Mouse (Mus musculus) embryonic facial prominence, embryonic 10.5 days (tissue): ENCODE measurements at regions not wholly inside any gene's neighbourhood (a gene's known extent, or its start where the extent isn't known, plus 50 kb on each side); places are given as distances from the start of the nearest gene placed in this dataset.

Source experiments
- DNase-seq: peaks from one replicate; pipeline ENCODE4 v3.0.0-alpha.2; 2017; ENCODE audit warnings: low spot score
- H3K27ac ChIP-seq: fragments of 300-500 bp; sonication (generic); replicated peaks from 2 replicates; pipeline ENCODE4 v1.5.1; 2016; ENCODE audit warnings: mild to moderate bottlenecking
- H3K27me3 ChIP-seq: fragments of 300-500 bp; sonication (generic); replicated peaks from 2 replicates; pipeline ENCODE4 v1.6.1; 2016; ENCODE audit warnings: low read depth, mild to moderate bottlenecking; ENCODE audit not compliant: poor library complexity, severe bottlenecking
- H3K36me3 ChIP-seq: fragments of 300-500 bp; sonication (generic); replicated peaks from 2 replicates; pipeline ENCODE4 v1.6.1; 2016; ENCODE audit warnings: mild to moderate bottlenecking, moderate library complexity
- H3K4me1 ChIP-seq: fragments of 300-500 bp; sonication (generic); 2 replicates; pipeline ENCODE4 v1.6.1; 2016
- H3K4me3 ChIP-seq: fragments of 300-500 bp; sonication (generic); 2 replicates; pipeline ENCODE4 v1.5.1; 2016; ENCODE audit warnings: mild to moderate bottlenecking, moderate library complexity
- H3K9me3 ChIP-seq: fragments of 300-500 bp; sonication (generic); 2 replicates; pipeline ENCODE4 v1.6.1; 2016; ENCODE audit warnings: mild to moderate bottlenecking
- WGBS: fragments of 180-500 bp; shearing (Covaris S2); methylation state at CpG from one replicate; pipeline ENCODE4 v1.1.7; 2016; 5-methylcytosine and 5-hydroxymethylcytosine counted together

- Histone ChIP-seq H3K4me1 (no peaks in the 10 kb centered on the region), H3K27ac (no peak overlapping the region), H3K27me3 (no peaks in the 10 kb centered on the region), H3K4me3 (no peak overlapping the region), H3K9me3 (no peaks in the 10 kb centered on the region), H3K36me3 (no peaks in the 10 kb centered on the region)
- WGBS: 72% methylated on average over 6 of the region's 6 CpGs
- DNase-seq: no peak
Observed at GRCm38 (mm10) chr2:50954361-50955066, 194.4 kb downstream of the Rnd3 start.

- Histone ChIP-seq H3K27ac (no peak overlapping the region), H3K36me3 (no peaks in the 10 kb centered on the region), H3K9me3 (no peaks in the 10 kb centered on the region), H3K4me1 (no peaks in the 10 kb centered on the region), H3K4me3 (no peak overlapping the region), H3K27me3 (no peaks in the 10 kb centered on the region)
- 92% methylated on average over 3 of the region's 3 CpGs for WGBS
- no peak for DNase-seq
Observed at GRCm38 (mm10) chr2:50951027-50951426, 197.9 kb downstream of the Rnd3 start.

GRCm38 (mm10) chr2:50949717-50950116 is 199.2 kb downstream of the Rnd3 start:
- no peak for DNase-seq
- 86% methylated on average over 4 of the region's 4 CpGs for WGBS
- Histone ChIP-seq H3K4me1 (peaks cover 9% of the 10 kb centered on the region), H3K27me3 (no peaks in the 10 kb centered on the region), H3K36me3 (no peaks in the 10 kb centered on the region), H3K9me3 (no peaks in the 10 kb centered on the region), H3K27ac (no peak overlapping the region), H3K4me3 (no peak overlapping the region)

DNA sequence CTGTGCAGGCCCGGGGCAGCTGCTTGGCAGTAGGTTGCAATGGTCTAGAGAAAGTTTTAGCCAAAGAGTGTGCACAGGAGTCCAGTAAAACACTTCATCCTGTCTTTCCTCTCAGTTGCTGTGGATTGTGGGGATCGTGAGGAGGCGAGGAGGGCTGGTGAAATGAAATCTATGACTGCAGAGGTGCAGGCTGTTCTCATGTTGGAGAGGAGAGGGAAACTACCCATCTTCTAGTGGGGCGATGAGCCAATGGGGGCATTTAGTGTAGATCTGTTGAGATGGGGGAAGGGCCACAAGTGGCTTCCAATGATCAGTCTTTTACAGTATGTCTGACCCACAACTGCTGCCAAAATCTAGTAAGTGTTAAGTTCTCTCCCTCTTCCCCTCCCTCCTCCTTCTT is 203.4 kb downstream of the Rnd3 start:
- H3K9me3 ChIP-seq: no peaks in the 10 kb centered on the region
- H3K36me3 ChIP-seq: no peaks in the 10 kb centered on the region
- peaks cover 23% of the 10 kb centered on the region for H3K4me1 ChIP-seq
- peak overlapping the region; percentile 45; the same call in 1 of the 2 replicates for H3K27ac ChIP-seq
- WGBS: 88% methylated on average over 4 of the region's 4 CpGs
- H3K27me3 ChIP-seq: no peaks in the 10 kb centered on the region
- H3K4me3 ChIP-seq: no peak overlapping the region
- no peak for DNase-seq

- H3K9me3 ChIP-seq: no peaks in the 10 kb centered on the region
- WGBS: 60% methylated on average over 15 of the region's 15 CpGs
- H3K4me1 ChIP-seq: peaks cover 23% of the 10 kb centered on the region
- no peak overlapping the region for H3K4me3 ChIP-seq
- H3K27ac ChIP-seq: peak overlapping the region; percentile 72
- no peaks in the 10 kb centered on the region for H3K27me3 ChIP-seq
- DNase-seq: peak; percentile 64
- H3K36me3 ChIP-seq: no peaks in the 10 kb centered on the region
Observed at GRCm38 (mm10) chr2:50943180-50943579, 205.7 kb downstream of the Rnd3 start.

- Histone ChIP-seq H3K27ac (peak overlapping the region; percentile 72), H3K27me3 (no peaks in the 10 kb centered on the region), H3K36me3 (no peaks in the 10 kb centered on the region), H3K4me1 (peaks cover 23% of the 10 kb centered on the region), H3K4me3 (no peak overlapping the region), H3K9me3 (no peaks in the 10 kb centered on the region)
- 81% methylated on average over 11 of the region's 11 CpGs for WGBS
- DNase-seq: no peak
Observed at GRCm38 (mm10) chr2:50942741-50943140, 206.2 kb downstream of the Rnd3 start.

DNA sequence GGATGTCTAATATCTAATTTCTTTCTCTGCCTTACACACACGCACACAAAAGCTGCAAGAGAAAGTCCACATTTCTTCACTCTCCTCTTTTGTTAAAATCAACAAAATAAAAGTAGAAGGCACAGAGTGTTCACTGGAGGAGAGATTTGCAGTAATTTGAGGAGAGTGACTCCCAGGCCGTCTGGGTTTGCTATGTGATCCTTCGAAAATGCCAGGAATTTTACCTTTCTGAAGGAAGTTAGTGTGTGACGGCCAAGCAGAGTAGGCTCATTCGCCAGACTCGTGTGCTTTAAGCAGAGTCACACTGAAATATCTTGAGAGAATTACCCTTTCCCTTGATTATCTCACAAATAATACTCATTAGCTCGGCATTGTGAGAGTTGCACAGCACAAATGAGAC is 216.0 kb downstream of the Rnd3 start:
- H3K36me3 ChIP-seq: no peaks in the 10 kb centered on the region
- no peaks in the 10 kb centered on the region for H3K27me3 ChIP-seq
- no peaks in the 10 kb centered on the region for H3K9me3 ChIP-seq
- peak; percentile 35 for DNase-seq
- 22% methylated on average over 7 of the region's 7 CpGs for WGBS
- no peak overlapping the region for H3K4me3 ChIP-seq
- H3K4me1 ChIP-seq: peaks cover 14% of the 10 kb centered on the region
- H3K27ac ChIP-seq: peak overlapping the region; percentile 49

DNA sequence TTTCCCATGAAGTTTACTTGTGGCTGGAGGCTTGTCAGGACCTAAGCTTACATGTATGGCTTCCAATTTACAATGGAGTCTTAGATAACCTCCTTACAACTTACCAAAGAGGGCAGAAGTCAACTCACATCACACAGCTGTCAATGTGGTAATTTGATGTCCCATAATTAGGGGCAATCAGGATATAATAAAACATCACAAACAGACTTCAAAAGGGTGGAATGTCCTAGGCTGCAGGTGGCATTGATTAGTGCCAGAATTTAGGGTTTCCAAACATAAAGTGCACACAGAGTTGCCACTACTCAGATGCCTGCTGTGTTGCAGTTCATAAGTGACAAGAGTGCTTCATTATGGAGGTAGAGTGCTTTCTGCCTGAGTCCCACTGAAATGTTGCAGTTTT is 227.9 kb downstream of the Rnd3 start:
- Histone ChIP-seq H3K27ac (no peak overlapping the region), H3K4me3 (no peak overlapping the region), H3K27me3 (no peaks in the 10 kb centered on the region; the same call in 1 of the 2 replicates), H3K4me1 (peaks cover 19% of the 10 kb centered on the region), H3K36me3 (no peaks in the 10 kb centered on the region), H3K9me3 (no peaks in the 10 kb centered on the region)
- peak; percentile 58 for DNase-seq

GRCm38 (mm10) chr2:50916323-50917221 is 232.3 kb downstream of the Rnd3 start:
- H3K36me3 ChIP-seq: no peaks in the 10 kb centered on the region
- 45% methylated on average over 18 of the region's 18 CpGs for WGBS
- DNase-seq: no peak
- H3K9me3 ChIP-seq: no peaks in the 10 kb centered on the region
- peaks cover 19% of the 10 kb centered on the region for H3K4me1 ChIP-seq
- H3K27me3 ChIP-seq: no peaks in the 10 kb centered on the region; the same call in 1 of the 2 replicates
- peak overlapping the region; percentile 70 for H3K27ac ChIP-seq
- H3K4me3 ChIP-seq: no peak overlapping the region

GRCm38 (mm10) chr2:50915149-50915548 is 233.8 kb downstream of the Rnd3 start:
- H3K27ac ChIP-seq: no peak overlapping the region
- H3K4me3 ChIP-seq: no peak overlapping the region
- DNase-seq: no peak
- H3K36me3 ChIP-seq: no peaks in the 10 kb centered on the region
- H3K9me3 ChIP-seq: no peaks in the 10 kb centered on the region
- peaks cover 10% of the 10 kb centered on the region for H3K4me1 ChIP-seq
- no peaks in the 10 kb centered on the region; the same call in 1 of the 2 replicates for H3K27me3 ChIP-seq
- 93% methylated on average over 2 of the region's 2 CpGs for WGBS

GRCm38 (mm10) chr2:50914176-50914575 is 234.7 kb downstream of the Rnd3 start:
- no peak overlapping the region for H3K27ac ChIP-seq
- peaks cover 10% of the 10 kb centered on the region for H3K4me1 ChIP-seq
- H3K27me3 ChIP-seq: no peaks in the 10 kb centered on the region; the same call in 1 of the 2 replicates
- no peaks in the 10 kb centered on the region for H3K36me3 ChIP-seq
- H3K9me3 ChIP-seq: no peaks in the 10 kb centered on the region
- no peak for DNase-seq
- H3K4me3 ChIP-seq: no peak overlapping the region

GRCm38 (mm10) chr2:50908762-50909161 is 240.1 kb downstream of the Rnd3 start:
- H3K27ac ChIP-seq: no peak overlapping the region
- H3K4me1 ChIP-seq: no peaks in the 10 kb centered on the region
- H3K9me3 ChIP-seq: no peaks in the 10 kb centered on the region
- H3K36me3 ChIP-seq: no peaks in the 10 kb centered on the region
- H3K4me3 ChIP-seq: no peak overlapping the region
- WGBS: 86% methylated on average over 3 of the region's 3 CpGs
- no peak for DNase-seq
- no peaks in the 10 kb centered on the region for H3K27me3 ChIP-seq

DNA sequence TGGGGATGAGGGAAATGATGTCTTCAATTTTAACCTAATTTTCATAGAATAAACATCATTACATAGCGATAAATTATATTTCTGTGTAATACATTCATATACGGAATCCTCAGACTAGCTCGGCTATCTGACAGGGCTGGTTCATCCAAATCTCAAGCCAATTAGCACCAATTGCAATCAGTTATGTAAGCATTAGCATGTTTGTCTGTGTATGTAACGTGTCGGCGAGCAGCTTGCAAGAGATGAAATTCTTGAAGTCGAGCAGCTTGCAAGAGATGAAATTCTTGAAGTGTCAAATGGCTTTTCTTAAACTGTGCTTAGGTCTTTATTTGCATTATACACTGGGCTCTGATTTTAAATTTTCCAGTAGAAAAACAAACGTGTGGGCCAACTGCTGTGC is 246.2 kb downstream of the Rnd3 start:
- H3K27me3 ChIP-seq: no peaks in the 10 kb centered on the region
- no peak for DNase-seq
- WGBS: 72% methylated on average over 8 of the region's 8 CpGs
- H3K4me1 ChIP-seq: 0 out of 2 replicates have a peak, but pooled peaks cover 4% of the 10 kb centered on the region
- no peak overlapping the region for H3K27ac ChIP-seq
- no peaks in the 10 kb centered on the region for H3K9me3 ChIP-seq
- H3K4me3 ChIP-seq: no peak overlapping the region
- no peaks in the 10 kb centered on the region for H3K36me3 ChIP-seq
